Mouse (Mus musculus) CH12.LX (cell line): Measurements from ENCODE around the gene Eif4e1b. TPM values are rescaled to one million over a fixed set of nuclear protein-coding genes. Genes with fewer than 3 reads are reported as not detected.

ENCODE experiments used
- DNase-seq: peaks from one replicate; pipeline ENCODE4 v3.0.0-alpha.2; 2013; ENCODE audit errors: extremely low read depth
- H3K27ac ChIP-seq: 2 replicates; pipeline ENCODE4 v1.5.1; 2012; ENCODE audit warnings: low read depth, mild to moderate bottlenecking, control low read depth, moderate library complexity; ENCODE audit not compliant: insufficient read depth
- H3K27me3 ChIP-seq: replicated peaks from 2 replicates; pipeline ENCODE3; 2012; ENCODE audit warnings: inconsistent platforms
- H3K36me3 ChIP-seq, 2 experiments: replicated peaks in 1 of 2; 2 replicates each; pipeline versions ENCODE3 to v1.6.1; 2012; ENCODE audit warnings: inconsistent platforms in 1 of 2, low read length in 1 of 2, mild to moderate bottlenecking in 1 of 2, mixed read lengths in 1 of 2, moderate library complexity in 1 of 2; ENCODE audit not compliant: control insufficient read depth in 1 of 2, insufficient read depth in 1 of 2
- H3K4me1 ChIP-seq, 2 experiments: 2 replicates each; pipeline ENCODE4 v1.6.1; 2012; ENCODE audit warnings: inconsistent platforms in 1 of 2, moderate library complexity in 1 of 2; ENCODE audit not compliant: insufficient read depth in 2 of 2, control insufficient read depth in 1 of 2
- H3K4me2 ChIP-seq: 2 replicates; pipeline ENCODE4 v1.6.1; 2012; ENCODE audit warnings: low read depth, mild to moderate bottlenecking, control low read depth; ENCODE audit not compliant: poor library complexity, insufficient read depth, severe bottlenecking
- H3K4me3 ChIP-seq, 3 experiments: fragments of 150-350 bp in 1 of 3; sonication (generic) in 1 of 3; replicated peaks in 1 of 3; 2 replicates each; pipeline versions ENCODE3 to v1.5.1; 2011 to 2012; ENCODE audit warnings: low read depth in 2 of 3, low read length in 2 of 3, mild to moderate bottlenecking in 2 of 3, moderate library complexity in 2 of 3, control low read depth in 1 of 3, improper control_type of control experiment in 1 of 3, inconsistent platforms in 1 of 3, mixed read lengths in 1 of 3; ENCODE audit not compliant: poor library complexity in 1 of 3
- H3K79me2 ChIP-seq: replicated peaks from 2 replicates; pipeline ENCODE4 v1.6.1; 2012; ENCODE audit warnings: mild to moderate bottlenecking, moderate library complexity; ENCODE audit not compliant: control insufficient read depth, poor library complexity, insufficient read depth, severe bottlenecking; ENCODE audit errors: extremely low read depth
- H3K9ac ChIP-seq: 2 replicates; pipeline ENCODE4 v1.6.1; 2012; ENCODE audit warnings: low read depth, mild to moderate bottlenecking, control low read depth, moderate library complexity; ENCODE audit not compliant: insufficient read depth
- H3K9me3 ChIP-seq: replicated peaks from 2 replicates; pipeline ENCODE3; 2012; ENCODE audit warnings: low read length, inconsistent platforms, mixed read lengths
- CTCF ChIP-seq, 2 experiments: IDR thresholded peaks in 1 of 2; conservative IDR thresholded peaks in 1 of 2; 2 replicates each; pipeline ENCODE4 v1.5.1; 2011 to 2012; ENCODE audit warnings: low read depth in 2 of 2, low read length in 2 of 2, improper control_type of control experiment in 1 of 2, inconsistent platforms in 1 of 2, mild to moderate bottlenecking in 1 of 2, moderate library complexity in 1 of 2
- E2F4 ChIP-seq: IDR thresholded peaks from 2 replicates; pipeline ENCODE4 v1.6.1; 2011; ENCODE audit warnings: low read depth, low read length, improper control_type of control experiment; ENCODE audit not compliant: insufficient replicate concordance
- IRF4 ChIP-seq: IDR thresholded peaks from 2 replicates; pipeline ENCODE4 v1.6.1; 2014; ENCODE audit warnings: low read depth, mild to moderate bottlenecking, inconsistent platforms, low read length, improper control_type of control experiment
- JUND ChIP-seq: conservative IDR thresholded peaks from 2 replicates; pipeline ENCODE4 v1.6.1; 2011; ENCODE audit warnings: low read depth, low read length, improper control_type of control experiment
- KAT2A ChIP-seq: IDR thresholded peaks from 2 replicates; pipeline ENCODE4 v1.6.1; 2012; ENCODE audit warnings: low read length, improper control_type of control experiment, inconsistent platforms; ENCODE audit not compliant: insufficient replicate concordance
- MAZ ChIP-seq: IDR thresholded peaks from 2 replicates; pipeline ENCODE4 v1.6.1; 2012; ENCODE audit warnings: low read depth, mild to moderate bottlenecking, inconsistent platforms, low read length, improper control_type of control experiment, moderate library complexity
- MXI1 ChIP-seq: IDR thresholded peaks from 2 replicates; pipeline ENCODE4 v1.6.1; 2011; ENCODE audit warnings: mild to moderate bottlenecking, low read depth, low read length, improper control_type of control experiment
- MYC ChIP-seq: IDR thresholded peaks from 2 replicates; pipeline ENCODE4 v1.6.1; 2011; ENCODE audit warnings: low read depth, mild to moderate bottlenecking, improper control_type of control experiment, low read length
- NELFE ChIP-seq: IDR thresholded peaks from 2 replicates; pipeline ENCODE4 v1.6.1; 2011; ENCODE audit warnings: low read depth, low read length, improper control_type of control experiment
- NRF1 ChIP-seq: IDR thresholded peaks from 2 replicates; pipeline ENCODE4 v1.6.1; 2014; ENCODE audit warnings: low read depth, mild to moderate bottlenecking, inconsistent platforms, low read length, improper control_type of control experiment, moderate library complexity
- RAD21 ChIP-seq: IDR thresholded peaks from 2 replicates; pipeline ENCODE4 v1.6.1; 2011; ENCODE audit warnings: low read depth, mild to moderate bottlenecking, low read length, improper control_type of control experiment, moderate library complexity
- SMC3 ChIP-seq: IDR thresholded peaks from 2 replicates; pipeline ENCODE4 v1.6.1; 2011; ENCODE audit warnings: low read depth, low read length, improper control_type of control experiment
- TBP ChIP-seq: conservative IDR thresholded peaks from 2 replicates; pipeline ENCODE4 v1.6.1; 2011; ENCODE audit warnings: low read depth, low read length, improper control_type of control experiment
- ZC3H11A ChIP-seq: IDR thresholded peaks from 2 replicates; pipeline ENCODE4 v1.6.1; 2012; ENCODE audit warnings: low read depth, mild to moderate bottlenecking, inconsistent platforms, low read length, improper control_type of control experiment
- ZKSCAN1 ChIP-seq: IDR thresholded peaks from 2 replicates; pipeline ENCODE4 v1.6.1; 2012; ENCODE audit warnings: low read depth, inconsistent platforms, low read length, improper control_type of control experiment, borderline replicate concordance
- ZNF384 ChIP-seq: IDR thresholded peaks from 2 replicates; pipeline ENCODE4 v1.6.1; 2012; ENCODE audit warnings: low read depth, low read length, improper control_type of control experiment, inconsistent platforms
- dilution Hi-C: fragments of 300-500 bp; cut with MboI; formaldehyde crosslinking; loops from 2 replicates; pipeline ENCODE4 v1.14.3; 2020; ENCODE audit warnings: low sequenced_read_pairs; ENCODE audit not compliant: extremely low pct_unique_long_range_greater_than_20kb, extremely low pct_ligation_motif_present
- in situ Hi-C: fragments of 300-500 bp; cut with MboI; formaldehyde crosslinking; loops from 3 replicates; pipeline ENCODE4 v1.14.3; 2019; ENCODE audit warnings: low sequenced_read_pairs, low pct_ligation_motif_present, low pct_unique_long_range_greater_than_20kb, mixed read lengths
- polyA plus RNA-seq: library from polyadenylated mRNA; unstranded; fragments of >175 nt; gene quantifications from 2 replicates; pipeline ENCODE4 v1.2.1, GENCODE M21; 2012; ENCODE audit warnings: low read depth; ENCODE audit not compliant: insufficient read length
- total RNA-seq, 2 experiments: library from RNA; depleted of rRNA; stranded (reverse); fragments of 300-350 nt in 1 of 2; fragments of >200 nt in 1 of 2; gene quantifications; 2 replicates each; pipeline ENCODE4 v1.2.3; 2012 to 2014

Eif4e1b gene
- total and polyA plus RNA-seq, 3 experiments = not detected

DNA sequence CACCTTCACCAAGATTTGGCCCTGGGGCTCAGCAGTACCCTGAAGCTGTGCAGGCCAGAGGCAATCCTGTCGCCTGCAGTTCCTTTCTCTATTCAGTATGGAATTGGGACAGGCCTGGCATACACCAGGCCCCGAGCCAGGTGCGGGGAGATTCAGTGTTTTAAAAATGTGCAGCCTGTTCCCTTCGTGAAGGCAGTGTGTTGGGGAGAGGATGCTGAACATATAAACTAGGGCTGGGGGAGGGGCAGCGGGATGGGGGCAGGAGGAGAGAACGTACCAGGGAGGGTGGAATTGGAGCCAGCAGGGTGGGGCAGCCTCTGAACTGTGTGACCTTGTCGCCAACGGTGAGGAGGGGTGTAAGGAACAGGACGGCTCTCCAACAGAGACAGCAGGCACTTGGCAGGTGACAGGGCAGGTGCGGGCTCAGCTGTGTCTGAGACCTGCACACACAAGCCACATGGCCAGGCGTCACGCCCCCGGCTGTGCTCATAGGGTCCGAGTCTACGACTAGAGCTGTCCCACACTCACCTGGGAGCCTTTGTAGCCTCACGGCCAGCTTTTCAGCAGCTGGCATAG lies 10.3 kb downstream of the Eif4e1b start:
- H3K4me2 ChIP-seq = no peak overlapping the region
- dilution Hi-C loops = no loop called here
- H3K27me3 ChIP-seq = peaks cover 83% of the 10 kb centered on the region
- peaks cover 0 to 3% of the 10 kb centered on the region in 2 experiments; a peak in 1 of 4 replicates for H3K4me1 ChIP-seq
- no peak overlapping the region for H3K9ac ChIP-seq
- in situ Hi-C loops = loop anchor here (10.0 kb wide), 1 partner anchor 381 kb away; no protein-coding TSS in a partner anchor
- no peaks in the 10 kb centered on the region for H3K36me3 ChIP-seq
- no peak for DNase-seq
- H3K9me3 ChIP-seq = peaks cover 6% of the 10 kb centered on the region
- no peak overlapping the region for H3K27ac ChIP-seq
- no peak for TF ChIP-seq MAZ
- no peak for TF ChIP-seq NRF1
- H3K79me2 ChIP-seq = no peaks in the 10 kb centered on the region
- no peak overlapping the region for H3K4me3 ChIP-seq

DNA sequence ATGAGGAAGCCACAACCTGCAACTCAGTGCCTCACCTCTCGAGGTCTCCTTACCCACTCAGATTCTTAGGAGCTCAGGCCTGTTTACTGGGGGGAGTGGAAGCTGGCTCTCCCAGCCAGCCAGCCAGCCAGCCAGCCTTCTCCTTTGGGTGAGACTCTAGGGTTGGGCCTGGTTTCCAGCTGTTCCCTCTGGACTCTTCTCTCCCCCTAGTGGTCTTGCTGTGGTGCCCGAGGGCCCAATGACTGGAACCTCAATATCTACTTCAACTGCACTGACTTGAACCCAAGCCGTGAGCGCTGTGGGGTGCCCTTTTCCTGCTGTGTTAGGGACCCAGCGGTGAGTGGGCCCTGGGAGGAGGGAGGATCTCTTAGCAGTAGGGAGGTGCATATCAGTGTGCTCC lies 11.0 kb downstream of the Eif4e1b start:
- Histone ChIP-seq H3K9ac (no peak overlapping the region), H3K27ac (no peak overlapping the region), H3K36me3 (no peaks in the 10 kb centered on the region)
- DNase-seq = no peak
- dilution Hi-C loops = no loop called here
- TF ChIP-seq CTCF (conservative IDR thresholded peaks at IDR 0.05 in 1 of 2, IDR thresholded peaks at IDR 0.05 in 1 of 2; ENCODE audit: low read depth in 2 of 2, low read length in 2 of 2) (peak in 1 of 2 experiments; percentile 41; a peak in 2 of 4 replicates), ZNF384 (no peak)
- TF ChIP-seq, all 38 proteins: peak for 1
- Histone ChIP-seq H3K79me2 (no peaks in the 10 kb centered on the region), H3K9me3 (peaks cover 6% of the 10 kb centered on the region), H3K4me1 (peaks cover 0 to 1% of the 10 kb centered on the region in 2 experiments; a peak in 1 of 4 replicates), H3K4me2 (no peak overlapping the region), H3K4me3 (no peak overlapping the region), H3K27me3 (peaks cover 79% of the 10 kb centered on the region)
- in situ Hi-C loops = loop anchor here (10.0 kb wide), 1 partner anchor 380 kb away; no protein-coding TSS in a partner anchor

GRCm38 (mm10) chr13:54797356-54797755 lies 13.6 kb downstream of the Eif4e1b start:
- TF ChIP-seq RAD21 (peak; percentile 92), TBP (no peak), CTCF (conservative IDR thresholded peaks at IDR 0.05 in 1 of 2, IDR thresholded peaks at IDR 0.05 in 1 of 2; ENCODE audit: low read depth in 2 of 2, low read length in 2 of 2) (peak; percentile 94 to 99), E2F4 (no peak), NELFE (peak; percentile 56; the same call in 1 of the 2 replicates), NRF1 (no peak), KAT2A (no peak), MYC (0 out of 2 replicates have a peak, but pooled peaks have one; percentile 49), ZNF384 (0 out of 2 replicates have a peak, but pooled peaks have one; percentile 18), ZKSCAN1 (no peak), ZC3H11A (0 out of 2 replicates have a peak, but pooled peaks have one; percentile 17), MXI1 (no peak), JUND (0 out of 2 replicates have a peak, but pooled peaks have one; percentile 18), SMC3 (peak; percentile 81), IRF4 (peak; percentile 24; the same call in 1 of the 2 replicates)
- Histone ChIP-seq H3K27ac (no peak overlapping the region), H3K4me1 (no peaks in the 10 kb centered on the region), H3K9me3 (peaks cover 7% of the 10 kb centered on the region), H3K4me2 (no peak overlapping the region), H3K4me3 (no peak overlapping the region), H3K27me3 (peaks cover 80% of the 10 kb centered on the region), H3K79me2 (no peaks in the 10 kb centered on the region), H3K9ac (no peak overlapping the region), H3K36me3 (no peaks in the 10 kb centered on the region)
- dilution Hi-C loops (no loop called here), in situ Hi-C loops (loop anchor here (10.0 kb wide), 1 partner anchor 377 kb away; no protein-coding TSS in a partner anchor)
- DNase-seq = peak; percentile 39
